Comparison of ENCODE assay signal across 22 mouse cellular contexts in the genomic region with DNA sequence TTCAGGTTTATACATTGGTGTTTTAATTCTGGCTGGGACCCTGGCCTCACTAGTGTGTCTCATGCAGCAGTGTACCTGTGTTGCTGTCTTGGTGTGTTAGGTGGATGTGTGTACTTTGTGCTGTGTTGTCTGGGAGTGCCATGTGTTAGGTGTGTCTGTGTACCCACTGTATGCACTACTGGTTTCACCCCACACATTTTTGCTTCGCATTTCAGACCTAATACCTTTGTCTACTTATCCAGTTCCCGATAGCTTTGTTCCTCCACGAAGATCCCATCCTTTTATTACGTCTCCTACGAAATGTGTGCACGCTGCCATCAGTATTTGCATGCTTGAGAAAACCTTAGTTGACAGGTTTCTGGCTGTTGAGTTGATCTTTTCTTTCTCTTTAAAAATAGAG.
"Had no signal": no experiment of that assay in that cellular context is flagged by ENCODE, and none has a peak within 500 bp of the region (broad histone marks: within the 10 kb centered on the region; RNA-seq: fewer than 3 reads in every experiment).

No protein-coding gene starts in this region.

- H3K9ac ChIP-seq: heart, embryonic 12.5 days; hindbrain, embryonic 13.5 days; hindbrain, embryonic 15.5 days; kidney, embryonic 15.5 days; limb, embryonic 13.5 days; limb, embryonic 15.5 days had no signal

- H3K9me3 ChIP-seq: heart, embryonic 10.5 days; heart, embryonic 12.5 days; hindbrain, embryonic 13.5 days; hindbrain, embryonic 15.5 days; kidney, embryonic 15.5 days; limb, embryonic 13.5 days; limb, embryonic 15.5 days had no signal

- H3K4me1 ChIP-seq: hindbrain, embryonic 15.5 days; limb, embryonic 13.5 days; limb, embryonic 15.5 days had no signal

- H3K4me2 ChIP-seq: heart, embryonic 12.5 days; hindbrain, embryonic 13.5 days; hindbrain, embryonic 15.5 days; kidney, embryonic 15.5 days; limb, embryonic 13.5 days; limb, embryonic 15.5 days had no signal

- H3K27me3 ChIP-seq: heart, embryonic 12.5 days; hindbrain, embryonic 13.5 days; hindbrain, embryonic 15.5 days; kidney, embryonic 15.5 days; limb, embryonic 13.5 days; limb, embryonic 15.5 days had no signal

- H3K4me3 ChIP-seq: heart, embryonic 10.5 days; heart, embryonic 12.5 days; hindbrain, embryonic 13.5 days; hindbrain, embryonic 15.5 days; kidney, embryonic 15.5 days; limb, embryonic 13.5 days; limb, embryonic 15.5 days had no signal

- H3K27ac ChIP-seq: heart, embryonic 10.5 days; hindbrain, embryonic 13.5 days; hindbrain, embryonic 15.5 days; hindbrain, postnatal 0 days; kidney, embryonic 15.5 days; kidney, postnatal 0 days; limb, embryonic 13.5 days; limb, embryonic 15.5 days had no signal

- DNase-seq: gastrocnemius, postnatal 14 days; gastrocnemius, postnatal 36 days; heart, adult 18-20 months; heart, postnatal 10 days; kidney, adult 11 months; kidney, adult 2 months; kidney, adult 9 months; kidney, postnatal 14 days; kidney, postnatal 36 days; layer of hippocampus, adult 9-11 months; layer of hippocampus, postnatal 36 days; left cerebral cortex, postnatal 4 days had no signal

- ATAC-seq: hindbrain, postnatal 0 days; intestine, embryonic 16.5 days had no signal
